Mouse (Mus musculus) embryonic facial prominence, embryonic 12.5 days (tissue): ENCODE measurements around the gene Ppara. TPM values are rescaled to one million over a fixed set of nuclear protein-coding genes. Genes with fewer than 3 reads are reported as not detected.

ENCODE experiments used
- ATAC-seq: fragments of 200-750 bp; cut with Nextera tagmentation; 2 replicates; pipeline ENCODE4 v1.8.0; 2017; ENCODE audit not compliant: insufficient number of reproducible peaks, insufficient read depth, low FRiP score, low TSS enrichment
- H3K27ac ChIP-seq: fragments of 300-500 bp; sonication (generic); 2 replicates; pipeline ENCODE4 v1.5.1; 2016; ENCODE audit warnings: mild to moderate bottlenecking
- H3K27me3 ChIP-seq: fragments of 300-500 bp; sonication (generic); 2 replicates; pipeline ENCODE4 v1.6.1; 2016; ENCODE audit warnings: mild to moderate bottlenecking, moderate library complexity
- H3K36me3 ChIP-seq: fragments of 300-500 bp; sonication (generic); 2 replicates; pipeline ENCODE4 v1.6.1; 2016; ENCODE audit warnings: mild to moderate bottlenecking
- H3K4me1 ChIP-seq: fragments of 300-500 bp; sonication (generic); 2 replicates; pipeline ENCODE4 v1.6.1; 2016
- H3K4me2 ChIP-seq: fragments of 300-500 bp; sonication (generic); replicated peaks from 2 replicates; pipeline ENCODE4 v1.6.1; 2016; ENCODE audit warnings: mild to moderate bottlenecking, moderate library complexity
- H3K4me3 ChIP-seq: fragments of 300-500 bp; sonication (generic); 2 replicates; pipeline ENCODE4 v1.5.1; 2016; ENCODE audit warnings: mild to moderate bottlenecking
- H3K9ac ChIP-seq: fragments of 300-500 bp; sonication (generic); 2 replicates; pipeline ENCODE4 v1.6.1; 2016; ENCODE audit warnings: mild to moderate bottlenecking, moderate library complexity
- H3K9me3 ChIP-seq: fragments of 300-500 bp; sonication (generic); 2 replicates; pipeline ENCODE4 v1.6.1; 2016; ENCODE audit warnings: mild to moderate bottlenecking, moderate library complexity
- WGBS: fragments of 180-500 bp; shearing (Covaris S2); methylation state at CpG from one replicate; pipeline ENCODE4 v1.1.7; 2016; 5-methylcytosine and 5-hydroxymethylcytosine counted together
- polyA plus RNA-seq: library from polyadenylated mRNA; unstranded; fragments of >200 nt; fragmentation: Nextera tagmentation; extraction: Ambion mirVana; gene quantifications from 2 replicates; pipeline ENCODE4 v1.2.1, GENCODE M21; 2016

Gene Ppara
- polyA plus RNA-seq, 1 experiment from 2014 or later: 2.2 TPM

DNA sequence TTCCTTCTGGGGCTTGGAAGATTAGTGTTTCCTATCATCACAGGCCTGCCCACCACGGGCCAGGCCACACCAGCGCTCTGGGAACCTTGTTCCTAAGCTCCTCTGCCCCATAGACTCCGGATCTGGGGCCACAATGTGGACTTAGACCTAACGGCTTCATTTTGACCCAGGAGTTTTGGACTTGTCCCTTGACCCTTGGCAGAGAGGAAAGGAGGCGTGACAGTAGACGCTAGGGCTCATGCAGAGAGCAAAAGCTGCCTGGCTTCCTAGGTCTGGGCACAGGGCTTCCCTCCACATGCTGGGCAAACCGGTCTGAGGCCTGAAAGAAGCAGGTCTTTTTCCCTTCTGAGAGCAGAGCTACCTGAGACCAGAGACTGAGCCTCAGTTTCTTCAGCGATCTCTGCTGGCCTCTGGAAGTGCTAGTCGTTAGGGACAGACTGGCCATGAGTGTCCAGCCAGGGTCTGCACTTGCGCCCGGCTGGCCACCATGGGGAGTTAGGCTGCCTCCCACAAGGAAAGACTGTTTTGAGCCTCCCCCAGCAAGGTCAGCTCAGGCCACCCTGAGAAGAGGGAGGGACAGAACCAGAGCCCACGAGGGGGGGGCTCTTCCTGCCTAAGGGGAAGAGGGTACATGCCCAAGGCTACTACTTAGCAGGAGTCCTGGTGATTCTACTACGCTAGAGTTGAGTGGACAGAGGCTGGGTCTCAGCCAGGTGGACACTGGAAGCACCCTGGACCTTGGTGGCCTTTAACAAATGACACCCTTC, 29.0 kb upstream of the Ppara start:
- WGBS: 77% methylated on average over 13 of the region's 13 CpGs
- Histone ChIP-seq H3K27ac (no peak overlapping the region), H3K4me2 (no peak overlapping the region), H3K27me3 (no peaks in the 10 kb centered on the region), H3K4me3 (no peak overlapping the region), H3K4me1 (peaks cover 8% of the 10 kb centered on the region; the same call in 1 of the 2 replicates), H3K36me3 (peaks cover 29% of the 10 kb centered on the region; the same call in 1 of the 2 replicates), H3K9ac (no peak overlapping the region), H3K9me3 (no peaks in the 10 kb centered on the region)
- ATAC-seq: no peak

DNA sequence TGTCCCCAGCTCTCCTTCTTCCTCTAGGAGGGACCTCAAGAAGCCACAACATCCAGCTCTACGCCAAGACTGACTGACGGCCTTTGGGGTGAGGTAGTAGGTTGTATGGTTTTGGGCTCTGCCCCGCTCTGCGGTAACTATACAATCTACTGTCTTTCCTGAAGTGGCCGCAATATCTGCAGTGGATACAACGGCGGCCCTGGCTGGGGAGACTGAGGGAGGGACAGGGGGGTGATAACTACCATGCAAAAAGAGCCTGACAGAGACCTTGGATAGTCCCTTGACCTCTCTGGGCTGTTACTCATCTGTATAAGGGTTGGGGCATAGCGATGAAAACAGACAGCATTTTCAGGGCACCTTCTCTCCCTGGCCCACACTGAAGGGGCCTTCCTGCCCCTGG, 28.3 kb upstream of the Ppara start:
- Histone ChIP-seq H3K4me2 (no peak overlapping the region), H3K36me3 (peaks cover 29% of the 10 kb centered on the region; the same call in 1 of the 2 replicates), H3K27ac (no peak overlapping the region), H3K9ac (no peak overlapping the region), H3K27me3 (no peaks in the 10 kb centered on the region), H3K9me3 (no peaks in the 10 kb centered on the region), H3K4me1 (peaks cover 8% of the 10 kb centered on the region; the same call in 1 of the 2 replicates), H3K4me3 (no peak overlapping the region)
- ATAC-seq: no peak
- 94% methylated on average over 8 of the region's 8 CpGs for WGBS

DNA sequence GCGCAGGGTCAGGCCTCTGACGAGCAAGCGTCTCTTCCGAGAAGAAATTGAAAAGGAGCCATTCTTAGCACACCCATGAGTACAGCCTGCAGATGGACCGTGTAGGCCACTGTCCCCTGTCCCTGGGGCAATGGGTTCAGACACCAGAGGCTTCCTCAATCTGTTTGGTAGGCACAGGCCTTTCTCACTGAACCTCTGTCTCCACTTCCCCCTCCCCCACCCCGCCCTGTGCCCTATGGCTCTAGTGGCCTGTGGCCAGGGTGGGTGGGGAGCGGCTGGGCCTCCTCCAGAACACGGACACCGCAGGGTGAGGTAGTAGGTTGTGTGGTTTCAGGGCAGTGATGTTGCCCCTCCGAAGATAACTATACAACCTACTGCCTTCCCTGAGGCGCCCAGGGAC, 27.8 kb upstream of the Ppara start:
- no peaks in the 10 kb centered on the region for H3K9me3 ChIP-seq
- peaks cover 8% of the 10 kb centered on the region; the same call in 1 of the 2 replicates for H3K4me1 ChIP-seq
- no peak overlapping the region for H3K27ac ChIP-seq
- peaks cover 29% of the 10 kb centered on the region; the same call in 1 of the 2 replicates for H3K36me3 ChIP-seq
- H3K4me2 ChIP-seq: no peak overlapping the region
- no peaks in the 10 kb centered on the region for H3K27me3 ChIP-seq
- H3K4me3 ChIP-seq: no peak overlapping the region
- ATAC-seq: no peak
- WGBS: 90% methylated on average over 11 of the region's 11 CpGs
- H3K9ac ChIP-seq: no peak overlapping the region

DNA sequence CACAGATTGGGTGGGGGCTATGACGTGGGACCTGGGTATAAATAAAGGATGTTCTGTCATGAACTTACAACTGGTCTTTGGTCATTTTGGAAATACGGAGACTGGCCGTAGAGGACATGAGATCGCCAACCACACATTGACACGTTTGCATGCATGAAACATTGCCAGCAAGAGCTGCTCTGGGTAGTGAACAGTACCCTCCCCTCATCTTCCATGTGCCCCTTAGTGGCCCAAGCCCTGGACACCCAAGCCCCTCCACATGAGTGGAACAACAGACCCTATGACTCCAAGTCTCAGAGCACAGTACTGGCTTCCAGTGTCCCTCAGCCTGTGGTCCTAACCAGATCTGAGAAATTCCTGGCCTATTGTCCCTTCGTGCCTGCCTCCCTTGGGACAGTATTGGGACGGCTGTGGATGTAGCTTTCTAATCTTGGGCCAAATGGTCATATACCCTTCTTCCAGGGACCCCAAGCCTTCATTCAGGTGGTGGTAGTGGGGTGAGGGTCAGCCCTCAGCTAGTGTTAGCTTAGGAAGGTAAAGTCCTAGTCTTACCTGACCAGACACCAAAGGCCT, 27.2 kb upstream of the Ppara start:
- Histone ChIP-seq H3K27me3 (peaks cover 1% of the 10 kb centered on the region; the same call in 1 of the 2 replicates), H3K4me1 (peaks cover 8% of the 10 kb centered on the region; the same call in 1 of the 2 replicates), H3K27ac (no peak overlapping the region), H3K4me2 (no peak overlapping the region), H3K9ac (no peak overlapping the region), H3K4me3 (no peak overlapping the region), H3K36me3 (peaks cover 27% of the 10 kb centered on the region; the same call in 1 of the 2 replicates), H3K9me3 (no peaks in the 10 kb centered on the region)
- WGBS: 89% methylated on average over 7 of the region's 7 CpGs
- ATAC-seq: no peak

DNA sequence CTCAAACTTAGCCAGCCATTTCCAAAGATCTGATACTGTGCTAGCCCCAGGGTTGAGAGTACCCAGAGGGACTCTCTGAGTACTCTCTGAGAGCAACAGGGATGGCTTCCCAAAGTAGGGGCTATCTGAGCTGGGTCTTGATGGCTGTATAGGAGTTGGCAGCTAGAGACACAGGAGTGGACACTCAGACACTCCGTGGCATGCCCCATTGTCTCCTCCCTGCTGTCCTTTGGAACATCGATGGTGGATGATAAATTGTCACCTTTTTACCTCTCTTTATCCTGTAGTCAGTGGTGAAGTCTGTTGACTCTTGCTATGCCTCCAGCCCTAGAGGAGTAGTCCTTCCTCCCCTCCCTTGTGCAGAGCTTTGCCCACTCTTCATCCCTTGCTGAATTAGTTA, 26.6 kb upstream of the Ppara start:
- Histone ChIP-seq H3K4me2 (no peak overlapping the region), H3K4me3 (no peak overlapping the region), H3K27me3 (peaks cover 4% of the 10 kb centered on the region; the same call in 1 of the 2 replicates), H3K9me3 (no peaks in the 10 kb centered on the region), H3K9ac (no peak overlapping the region), H3K4me1 (peaks cover 8% of the 10 kb centered on the region; the same call in 1 of the 2 replicates), H3K27ac (no peak overlapping the region), H3K36me3 (peaks cover 23% of the 10 kb centered on the region; the same call in 1 of the 2 replicates)
- WGBS: 82% methylated on average over 2 of the region's 2 CpGs
- ATAC-seq: no peak

DNA sequence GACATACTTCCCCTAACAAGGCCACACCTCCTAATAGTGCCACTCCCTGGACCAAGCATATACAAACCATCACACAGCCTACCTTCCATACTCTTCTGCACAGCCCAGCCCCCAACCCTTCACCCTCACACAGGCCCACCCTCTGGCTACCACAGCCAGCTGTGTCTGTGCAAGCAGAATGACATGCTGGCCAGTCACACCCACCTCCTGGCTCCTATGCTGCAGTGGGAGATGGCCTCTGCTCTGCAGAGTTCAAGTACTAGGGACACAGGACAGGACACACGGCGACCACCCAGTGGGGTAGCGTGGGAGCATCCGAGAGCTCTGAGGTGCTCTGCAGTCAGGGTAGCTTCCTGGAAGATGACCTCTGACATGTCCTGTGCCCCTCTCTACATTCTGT, 25.9 kb upstream of the Ppara start:
- Histone ChIP-seq H3K36me3 (peaks cover 18% of the 10 kb centered on the region; the same call in 1 of the 2 replicates), H3K4me3 (no peak overlapping the region), H3K4me2 (no peak overlapping the region), H3K27me3 (peaks cover 4% of the 10 kb centered on the region; the same call in 1 of the 2 replicates), H3K9ac (no peak overlapping the region), H3K9me3 (no peaks in the 10 kb centered on the region), H3K27ac (no peak overlapping the region), H3K4me1 (peaks cover 8% of the 10 kb centered on the region; the same call in 1 of the 2 replicates)
- 89% methylated on average over 4 of the region's 4 CpGs for WGBS
- ATAC-seq: 0 out of 2 replicates have a peak, but pooled peaks have one; percentile 5

DNA sequence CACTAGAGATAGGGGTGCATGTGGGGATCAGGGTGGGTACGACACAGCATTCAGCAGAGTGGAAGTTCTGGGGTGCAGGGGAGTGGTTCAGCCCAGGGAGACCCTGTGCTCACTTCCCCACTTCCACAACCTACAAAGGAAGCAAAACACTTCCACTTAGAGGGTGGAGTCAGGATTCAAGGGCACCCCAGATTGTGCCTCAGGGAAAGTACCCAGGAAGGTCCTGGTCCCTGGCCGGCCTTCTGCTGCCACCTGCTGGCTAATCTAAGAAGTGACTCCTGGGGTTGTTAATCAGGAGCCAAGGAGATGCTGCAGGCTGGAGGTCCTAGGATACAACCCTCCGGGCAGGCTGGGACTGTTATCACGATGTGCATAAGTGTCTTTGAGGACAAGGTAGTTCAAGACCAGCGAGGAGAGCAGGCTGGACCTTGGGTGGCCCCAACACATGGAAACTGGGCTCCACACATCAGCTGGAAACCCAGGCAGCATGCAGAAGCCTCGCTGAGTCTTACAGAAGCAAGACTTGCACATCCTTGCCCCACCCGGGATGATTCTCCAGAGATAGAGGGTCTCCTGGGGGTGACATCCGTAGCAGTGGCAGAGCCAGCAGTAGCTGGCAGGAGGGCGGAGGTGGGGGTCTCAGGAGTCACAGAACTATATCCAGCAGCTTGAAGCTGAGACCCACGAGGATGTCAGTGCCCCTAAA, 25.4 kb upstream of the Ppara start:
- 40% methylated on average over 10 of the region's 10 CpGs for WGBS
- H3K27me3 ChIP-seq: peaks cover 4% of the 10 kb centered on the region; the same call in 1 of the 2 replicates
- H3K9me3 ChIP-seq: no peaks in the 10 kb centered on the region
- ATAC-seq: peak; percentile 39; the same call in 1 of the 2 replicates
- no peak overlapping the region; the same call in 1 of the 2 replicates for H3K9ac ChIP-seq
- no peak overlapping the region for H3K27ac ChIP-seq
- H3K4me2 ChIP-seq: no peak overlapping the region
- H3K36me3 ChIP-seq: peaks cover 16% of the 10 kb centered on the region; the same call in 1 of the 2 replicates
- no peak overlapping the region for H3K4me3 ChIP-seq
- peaks cover 8% of the 10 kb centered on the region; the same call in 1 of the 2 replicates for H3K4me1 ChIP-seq

DNA sequence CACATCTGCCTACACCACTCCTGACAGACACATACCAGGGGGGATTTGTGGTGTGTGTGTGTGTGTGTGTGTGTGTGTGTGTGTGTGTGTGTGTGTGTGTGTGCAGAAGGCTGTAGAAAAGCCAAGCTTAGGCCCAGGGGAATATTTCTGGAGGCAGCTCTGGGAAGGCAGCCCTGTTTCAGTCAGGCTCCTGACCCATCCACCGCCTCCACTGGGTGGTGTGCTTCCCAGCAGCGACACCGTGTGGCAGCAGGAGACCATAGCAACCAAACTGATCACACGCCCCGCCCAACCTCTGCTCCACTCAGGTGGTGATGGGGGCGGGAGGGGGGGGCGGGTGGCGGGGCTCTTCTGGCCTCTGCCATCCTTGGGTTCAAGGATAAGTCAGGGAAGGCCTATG, 24.6 kb upstream of the Ppara start:
- WGBS: 0% methylated on average over 1 of the region's 8 CpGs
- 0 out of 2 replicates have a peak, but pooled peaks cover 8% of the 10 kb centered on the region for H3K36me3 ChIP-seq
- no peak for ATAC-seq

DNA sequence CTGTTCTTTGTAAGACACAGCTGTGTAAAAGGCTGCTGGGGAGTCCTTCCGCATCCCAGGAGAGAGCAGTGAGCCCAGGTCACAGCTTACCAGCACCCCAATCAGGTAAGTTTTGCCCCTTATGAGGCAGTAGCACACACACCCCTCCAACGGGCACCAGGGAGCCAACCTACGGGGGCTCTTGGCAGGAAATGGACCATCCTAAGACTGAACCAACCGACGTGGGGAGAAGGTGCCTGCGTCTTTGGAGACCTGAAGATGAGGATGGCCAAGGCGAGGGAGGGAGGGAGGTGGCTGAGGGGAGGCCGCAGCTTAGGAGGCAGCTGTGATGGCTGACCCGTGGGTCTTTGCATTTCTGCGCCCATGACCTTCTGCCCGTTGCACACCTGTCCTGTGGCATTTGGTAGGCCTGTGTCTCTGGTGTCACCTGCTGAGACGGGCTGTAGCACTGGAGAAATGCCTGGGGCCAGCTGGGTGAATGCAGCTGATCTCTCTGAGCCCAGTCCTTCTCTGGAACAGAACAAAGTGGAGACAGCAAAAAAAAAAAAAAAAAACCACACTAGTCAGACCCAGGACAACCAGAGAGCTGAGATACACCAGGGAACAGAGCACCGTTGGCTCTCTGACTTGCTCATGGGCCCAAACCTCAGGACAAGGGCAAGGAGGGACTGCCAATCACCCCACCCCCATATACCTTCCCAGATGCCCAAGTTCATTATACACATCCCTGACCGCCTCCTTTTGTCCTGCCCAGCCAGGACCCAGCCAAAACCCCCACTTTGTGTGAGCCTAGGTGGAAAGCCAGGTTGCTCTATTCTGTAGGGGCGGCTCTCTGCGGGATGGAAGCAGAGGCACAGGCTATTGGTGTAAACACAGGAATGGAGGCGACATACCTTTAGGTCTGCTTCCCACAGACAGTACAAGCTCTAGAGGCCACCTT, 23.9 kb upstream of the Ppara start:
- H3K36me3 ChIP-seq: 0 out of 2 replicates have a peak, but pooled peaks cover 4% of the 10 kb centered on the region
- WGBS: 74% methylated on average over 17 of the region's 17 CpGs
- H3K9me3 ChIP-seq: no peaks in the 10 kb centered on the region
- H3K4me2 ChIP-seq: no peak overlapping the region
- peaks cover 8% of the 10 kb centered on the region; the same call in 1 of the 2 replicates for H3K4me1 ChIP-seq
- no peak overlapping the region for H3K9ac ChIP-seq
- H3K27me3 ChIP-seq: peaks cover 4% of the 10 kb centered on the region; the same call in 1 of the 2 replicates
- no peak overlapping the region for H3K4me3 ChIP-seq
- no peak overlapping the region for H3K27ac ChIP-seq
- no peak for ATAC-seq

More for the DNA sequence above, 24.6 kb upstream of the Ppara start:
- Histone ChIP-seq H3K27me3 (peaks cover 4% of the 10 kb centered on the region; the same call in 1 of the 2 replicates), H3K9ac (no peak overlapping the region), H3K4me2 (no peak overlapping the region), H3K4me3 (no peak overlapping the region), H3K9me3 (no peaks in the 10 kb centered on the region), H3K27ac (no peak overlapping the region), H3K4me1 (peaks cover 8% of the 10 kb centered on the region; the same call in 1 of the 2 replicates)

DNA sequence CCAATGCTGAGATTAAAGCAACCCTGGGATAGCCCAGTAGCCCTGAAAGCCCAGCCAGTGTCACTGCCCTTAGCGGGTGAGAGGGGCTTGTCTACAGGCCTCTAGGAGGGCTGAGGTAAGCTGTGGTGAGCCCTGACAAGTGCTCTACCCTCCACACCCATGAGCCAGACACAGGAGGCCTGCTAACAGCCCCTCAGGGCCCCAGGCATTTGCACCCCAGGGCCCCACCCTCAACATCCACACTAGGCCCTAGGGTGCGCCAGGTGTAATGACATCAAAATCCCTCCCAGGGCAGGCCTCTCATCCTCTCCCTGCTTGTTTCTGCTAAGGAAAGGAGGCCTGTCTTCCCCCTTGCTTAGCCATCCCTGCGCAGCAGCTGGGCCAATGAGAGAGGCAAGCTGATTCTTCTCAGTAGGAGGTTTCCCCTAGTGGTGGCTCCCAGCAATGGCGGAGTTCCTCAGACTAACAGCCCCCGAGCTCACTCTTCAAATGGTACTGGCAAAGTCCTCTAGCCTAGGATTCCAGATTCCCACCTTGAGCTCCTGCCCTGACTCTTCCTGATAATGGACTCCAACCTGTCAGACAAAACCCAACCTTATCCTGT, 22.1 kb upstream of the Ppara start:
- no peak overlapping the region for H3K4me3 ChIP-seq

More for the DNA sequence above, 22.1 kb upstream of the Ppara start:
- 30% methylated on average over 5 of the region's 5 CpGs for WGBS
- H3K4me1 ChIP-seq: peaks cover 8% of the 10 kb centered on the region; the same call in 1 of the 2 replicates
- no peak overlapping the region for H3K9ac ChIP-seq
- peaks cover 4% of the 10 kb centered on the region for H3K27me3 ChIP-seq
- H3K27ac ChIP-seq: no peak overlapping the region
- no peak for ATAC-seq
- H3K4me2 ChIP-seq: no peak overlapping the region
- H3K36me3 ChIP-seq: no peaks in the 10 kb centered on the region
- no peaks in the 10 kb centered on the region for H3K9me3 ChIP-seq
